Mouse (Mus musculus) embryonic facial prominence, embryonic 14.5 days (tissue): ENCODE results near the gene Dhx16. TPM values are rescaled to one million over a fixed set of nuclear protein-coding genes. Genes with fewer than 3 reads are reported as not detected.
"Not testable (repeated sequence)": the region's sequence is repeated elsewhere in the genome, so short reads cannot be mapped to it uniquely, and the experiment has no call there.

Experiments used
- ATAC-seq: fragments of 200-750 bp; cut with Nextera tagmentation; 2 replicates; pipeline ENCODE4 v1.8.0; 2017; ENCODE audit warnings: low read depth, moderate number of reproducible peaks, moderate TSS enrichment
- DNase-seq: peaks from one replicate; pipeline ENCODE4 v3.0.0-alpha.2; 2015; ENCODE audit warnings: low spot score
- H3K27ac ChIP-seq: fragments of 300-500 bp; sonication (generic); replicated peaks from 2 replicates; pipeline ENCODE4 v1.5.1; 2014; ENCODE audit warnings: low read depth, mild to moderate bottlenecking, low read length, moderate library complexity
- H3K27me3 ChIP-seq: fragments of 300-500 bp; sonication (generic); replicated peaks from 2 replicates; pipeline ENCODE4 v1.6.1; 2014; ENCODE audit warnings: low read length; ENCODE audit not compliant: control insufficient read depth, insufficient read depth
- H3K36me3 ChIP-seq: fragments of 300-500 bp; sonication (generic); 2 replicates; pipeline ENCODE4 v1.6.1; 2014; ENCODE audit warnings: low read length, mixed read lengths; ENCODE audit not compliant: control insufficient read depth, insufficient read depth
- H3K4me1 ChIP-seq: fragments of 300-500 bp; sonication (generic); 2 replicates; pipeline ENCODE4 v1.6.1; 2014; ENCODE audit warnings: antibody characterized with exemption, low read length; ENCODE audit not compliant: control insufficient read depth, insufficient read depth
- H3K4me2 ChIP-seq: fragments of 300-500 bp; sonication (generic); 2 replicates; pipeline ENCODE4 v1.6.1; 2014; ENCODE audit warnings: low read depth, mild to moderate bottlenecking, low read length, moderate library complexity, mixed read lengths
- H3K4me3 ChIP-seq: fragments of 300-500 bp; sonication (generic); 2 replicates; pipeline ENCODE4 v1.5.1; 2014; ENCODE audit warnings: low read depth, mild to moderate bottlenecking, low read length
- H3K9ac ChIP-seq: fragments of 300-500 bp; sonication (generic); 2 replicates; pipeline ENCODE4 v1.6.1; 2014; ENCODE audit warnings: low read depth, mild to moderate bottlenecking, low read length, moderate library complexity, mixed read lengths
- H3K9me3 ChIP-seq: fragments of 300-500 bp; sonication (generic); 2 replicates; pipeline ENCODE4 v1.6.1; 2016; ENCODE audit warnings: low read length; ENCODE audit not compliant: control insufficient read depth
- WGBS: fragments of 180-500 bp; shearing (Covaris S2); extraction: QIAGEN DNeasy Blood & Tissue Kit; methylation state at CpG from one replicate; pipeline ENCODE4 v1.1.7; 2014; 5-methylcytosine and 5-hydroxymethylcytosine counted together
- polyA plus RNA-seq: library from polyadenylated mRNA; unstranded; fragments of >200 nt; fragmentation: Nextera tagmentation; extraction: Ambion mirVana; gene quantifications from 2 replicates; pipeline ENCODE4 v1.2.1, GENCODE M21; 2014

Gene Dhx16
- polyA plus RNA-seq, 1 experiment from 2014 or later, result 40.2 TPM

- WGBS, result 2% methylated on average over 17 of the region's 25 CpGs
- DNase-seq (peak; percentile 96), ATAC-seq (peak; percentile 35)
- Histone ChIP-seq H3K36me3 (peaks cover 49% of the 10 kb centered on the region), H3K4me2 (peak overlapping the region; percentile 92), H3K4me3 (peak overlapping the region; percentile 85), H3K27me3 (no peaks in the 10 kb centered on the region), H3K27ac (peak overlapping the region; percentile 97), H3K9ac (peak overlapping the region; percentile 94), H3K4me1 (peaks cover 24% of the 10 kb centered on the region), H3K9me3 (no peaks in the 10 kb centered on the region)
Observed at GRCm38 (mm10) chr17:35836991-35837422, 42.6 kb upstream of the Dhx16 start.

- DNase-seq (peak; percentile 65), ATAC-seq (0 out of 2 replicates have a peak, but pooled peaks have one; percentile 3)
- Histone ChIP-seq H3K36me3 (peaks cover 44% of the 10 kb centered on the region), H3K9ac (peak overlapping the region; percentile 94), H3K27me3 (no peaks in the 10 kb centered on the region), H3K9me3 (no peaks in the 10 kb centered on the region), H3K27ac (peak overlapping the region; percentile 97), H3K4me3 (peak overlapping the region; percentile 85), H3K4me2 (peak overlapping the region; percentile 92), H3K4me1 (peaks cover 27% of the 10 kb centered on the region)
- under 1% methylated on average over 17 of the region's 18 CpGs for WGBS
Observed at GRCm38 (mm10) chr17:35837487-35837886, 42.1 kb upstream of the Dhx16 start.

- H3K27ac ChIP-seq, result peak within 1 kb of the TSS; percentile 97
- peaks cover 27% of the 10 kb centered on the region for H3K4me1 ChIP-seq
- ATAC-seq, result peak; percentile 83
- no peaks in the 10 kb centered on the region for H3K27me3 ChIP-seq
- no peaks in the 10 kb centered on the region for H3K9me3 ChIP-seq
- peak within 1 kb of the TSS; percentile 94 for H3K9ac ChIP-seq
- DNase-seq, result peak; percentile 99
- H3K4me3 ChIP-seq, result peak within 1 kb of the TSS; percentile 85
- WGBS, result 1% methylated on average over 29 of the region's 29 CpGs
- peak within 1 kb of the TSS; percentile 92 for H3K4me2 ChIP-seq
- H3K36me3 ChIP-seq, result peaks cover 38% of the 10 kb centered on the region
Observed at GRCm38 (mm10) chr17:35838122-35838544, 41.5 kb upstream of the Dhx16 start, which contains the start of gene Tubb5. Tubb5 (minus strand) TSS chr17:35838306.

- H3K9ac ChIP-seq, result peak overlapping the region; percentile 94
- H3K4me1 ChIP-seq, result peaks cover 27% of the 10 kb centered on the region
Observed at GRCm38 (mm10) chr17:35838570-35838969, 41.0 kb upstream of the Dhx16 start.

GRCm38 (mm10) chr17:35839002-35839401, 40.6 kb upstream of the Dhx16 start:
- peak overlapping the region; percentile 94 for H3K9ac ChIP-seq
- H3K27ac ChIP-seq, result peak overlapping the region; percentile 97
- not testable (repeated sequence) for H3K9me3 ChIP-seq, ATAC-seq, DNase-seq, H3K27me3 ChIP-seq
- peaks cover 27% of the 10 kb centered on the region for H3K4me1 ChIP-seq
- peak overlapping the region; percentile 92 for H3K4me2 ChIP-seq
- peaks cover 29% of the 10 kb centered on the region for H3K36me3 ChIP-seq
- peak overlapping the region; percentile 85 for H3K4me3 ChIP-seq
- WGBS, result 43% methylated on average over 3 of the region's 3 CpGs

More at GRCm38 (mm10) chr17:35838570-35838969, 41.0 kb upstream of the Dhx16 start:
- H3K9me3 ChIP-seq, result no peaks in the 10 kb centered on the region
- H3K4me3 ChIP-seq, result peak overlapping the region; percentile 85
- DNase-seq (peak; percentile 70), ATAC-seq (no peak)
- no peaks in the 10 kb centered on the region for H3K27me3 ChIP-seq
- H3K4me2 ChIP-seq, result peak overlapping the region; percentile 92
- WGBS, result under 1% methylated on average over 5 of the region's 5 CpGs
- peaks cover 33% of the 10 kb centered on the region for H3K36me3 ChIP-seq
- H3K27ac ChIP-seq, result peak overlapping the region; percentile 97

- H3K9ac ChIP-seq, result peak overlapping the region; percentile 45
- peaks cover 18% of the 10 kb centered on the region for H3K4me1 ChIP-seq
- peak overlapping the region; percentile 28; the same call in 1 of the 2 replicates for H3K27ac ChIP-seq
- peak overlapping the region; percentile 45 for H3K4me2 ChIP-seq
- ATAC-seq (no peak), DNase-seq (no peak)
- WGBS, result 57% methylated on average over 14 of the region's 14 CpGs
- H3K9me3 ChIP-seq, result no peaks in the 10 kb centered on the region
- H3K36me3 ChIP-seq, result peaks cover 26% of the 10 kb centered on the region
- H3K4me3 ChIP-seq, result peak overlapping the region; percentile 54
- no peaks in the 10 kb centered on the region for H3K27me3 ChIP-seq
Observed at GRCm38 (mm10) chr17:35840561-35840960, 39.1 kb upstream of the Dhx16 start.

DNA sequence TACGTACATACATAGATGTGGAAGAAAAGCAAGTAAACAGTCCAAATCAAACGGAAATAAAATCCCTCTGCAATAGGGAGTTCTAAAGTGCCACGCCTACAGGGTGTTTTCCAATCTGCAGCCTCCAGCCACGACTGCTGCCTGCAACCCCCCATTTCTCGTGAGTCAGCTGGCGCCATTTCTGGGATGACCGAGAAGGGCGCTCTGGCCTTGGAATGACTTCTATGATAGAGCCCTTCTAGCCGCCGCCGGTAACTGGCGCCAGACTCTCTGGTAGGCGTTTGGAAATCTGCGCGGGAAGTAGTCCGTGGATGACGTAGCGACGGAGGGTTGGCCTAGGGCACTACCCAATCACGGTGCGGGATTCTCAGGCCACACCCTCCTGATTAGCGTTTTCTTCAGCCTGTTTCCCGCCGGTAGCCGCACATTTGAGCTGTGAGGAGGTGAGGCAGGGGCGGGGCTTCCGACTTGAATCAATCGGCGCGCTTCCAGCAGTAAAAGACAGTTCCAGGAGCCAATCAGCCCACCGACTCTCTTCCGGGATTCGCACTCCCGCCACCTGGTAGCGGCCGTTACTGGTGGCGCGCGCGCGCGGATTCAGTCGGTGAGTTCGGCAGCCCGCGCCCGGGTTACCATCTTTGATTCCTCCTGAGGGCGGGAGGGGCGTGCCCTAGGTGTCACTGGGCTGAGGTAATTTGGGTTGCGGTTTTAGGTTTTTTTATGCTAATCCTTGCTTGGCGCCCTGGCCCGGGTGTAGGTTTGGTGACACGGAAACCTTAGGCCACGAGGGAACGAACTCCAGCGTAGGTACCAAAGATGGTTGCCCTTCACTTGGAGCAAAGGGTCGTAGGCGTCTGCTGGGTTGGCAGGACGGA, 38.3 kb upstream of the Dhx16 start, which contains the start of gene Mdc1:
Gene Mdc1, plus strand, starts transcription at position 440 of the 875 bp plus-strand sequence.
- Histone ChIP-seq H3K4me3 (peak within 1 kb of the TSS; percentile 54), H3K9ac (peak within 1 kb of the TSS; percentile 72), H3K36me3 (peaks cover 26% of the 10 kb centered on the region), H3K27me3 (no peaks in the 10 kb centered on the region), H3K27ac (peak within 1 kb of the TSS; percentile 84), H3K4me2 (peak within 1 kb of the TSS; percentile 75), H3K9me3 (no peaks in the 10 kb centered on the region), H3K4me1 (peaks cover 14% of the 10 kb centered on the region)
- DNase-seq (peak; percentile 100), ATAC-seq (peak; percentile 90)
- 0% methylated on average over 41 of the region's 59 CpGs for WGBS

GRCm38 (mm10) chr17:35842006-35842405, 37.6 kb upstream of the Dhx16 start:
- Histone ChIP-seq H3K27ac (peak overlapping the region; percentile 84), H3K4me1 (peaks cover 14% of the 10 kb centered on the region), H3K4me3 (peak overlapping the region; percentile 54), H3K27me3 (no peaks in the 10 kb centered on the region), H3K9me3 (no peaks in the 10 kb centered on the region), H3K36me3 (peaks cover 26% of the 10 kb centered on the region), H3K4me2 (peak overlapping the region; percentile 75), H3K9ac (peak overlapping the region; percentile 72)
- DNase-seq (no peak), ATAC-seq (no peak)
- WGBS, result 21% methylated on average over 11 of the region's 11 CpGs
